Mouse (Mus musculus) intestine, embryonic 15.5 days (tissue): ENCODE results near the gene Hpn. TPM values are rescaled to one million over a fixed set of nuclear protein-coding genes. Genes with fewer than 3 reads are reported as not detected.

Source experiments
- ATAC-seq: fragments of 200-750 bp; cut with Nextera tagmentation; 2 replicates; pipeline ENCODE4 v1.8.0; 2017; ENCODE audit warnings: moderate TSS enrichment, moderate library complexity
- H3K27ac ChIP-seq: fragments of 300-500 bp; sonication (generic); 2 replicates; pipeline ENCODE4 v1.5.1; 2015; ENCODE audit warnings: mild to moderate bottlenecking, inconsistent platforms
- H3K27me3 ChIP-seq: fragments of 300-500 bp; sonication (generic); replicated peaks from 2 replicates; pipeline ENCODE4 v1.6.1; 2015; ENCODE audit warnings: inconsistent platforms
- H3K36me3 ChIP-seq: fragments of 300-500 bp; sonication (generic); 2 replicates; pipeline ENCODE4 v1.6.1; 2015; ENCODE audit warnings: inconsistent platforms
- H3K4me1 ChIP-seq: fragments of 300-500 bp; sonication (generic); replicated peaks from 2 replicates; pipeline ENCODE4 v1.6.1; 2015; ENCODE audit warnings: inconsistent platforms
- H3K4me2 ChIP-seq: fragments of 300-500 bp; sonication (generic); replicated peaks from 2 replicates; pipeline ENCODE4 v1.6.1; 2015; ENCODE audit warnings: mild to moderate bottlenecking, inconsistent platforms
- H3K4me3 ChIP-seq: fragments of 300-500 bp; sonication (generic); replicated peaks from 2 replicates; pipeline ENCODE4 v1.5.1; 2015; ENCODE audit warnings: inconsistent platforms
- H3K9ac ChIP-seq: fragments of 300-500 bp; sonication (generic); 2 replicates; pipeline ENCODE4 v1.6.1; 2015; ENCODE audit warnings: inconsistent platforms
- H3K9me3 ChIP-seq: fragments of 300-500 bp; sonication (generic); 2 replicates; pipeline ENCODE4 v1.6.1; 2016; ENCODE audit warnings: inconsistent platforms
- WGBS: fragments of 180-500 bp; shearing (Covaris S2); methylation state at CpG from one replicate; pipeline ENCODE4 v1.1.7; 2015; 5-methylcytosine and 5-hydroxymethylcytosine counted together
- polyA plus RNA-seq: library from polyadenylated mRNA; unstranded; fragments of >200 nt; fragmentation: Nextera tagmentation; extraction: Ambion mirVana; gene quantifications from 2 replicates; pipeline ENCODE4 v1.2.1, GENCODE M21; 2015

Hpn gene
- polyA plus RNA-seq, 1 experiment from 2014 or later: 37.9 TPM

GRCm38 (mm10) chr7:31055883-31056282 is 59.2 kb downstream of the Hpn start:
- Histone ChIP-seq H3K36me3 (no peaks in the 10 kb centered on the region), H3K4me1 (peaks cover 48% of the 10 kb centered on the region), H3K9ac (no peak overlapping the region), H3K4me2 (no peak overlapping the region), H3K9me3 (no peaks in the 10 kb centered on the region), H3K4me3 (no peak overlapping the region), H3K27ac (no peak overlapping the region), H3K27me3 (peaks cover 27% of the 10 kb centered on the region)
- WGBS: 21% methylated on average over 3 of the region's 4 CpGs
- ATAC-seq: no peak

- Histone ChIP-seq H3K4me3 (peak overlapping the region; percentile 34), H3K4me1 (peaks cover 53% of the 10 kb centered on the region), H3K9me3 (no peaks in the 10 kb centered on the region), H3K9ac (peak overlapping the region; percentile 30), H3K36me3 (no peaks in the 10 kb centered on the region), H3K27me3 (peaks cover 31% of the 10 kb centered on the region), H3K4me2 (peak overlapping the region; percentile 54), H3K27ac (peak overlapping the region; percentile 71)
- WGBS: 15% methylated on average over 10 of the region's 10 CpGs
- ATAC-seq: peak; percentile 79
These were observed 59.7 kb downstream of the Hpn start for GRCm38 (mm10) chr7:31055354-31055824.

- Histone ChIP-seq H3K4me2 (peak overlapping the region; percentile 54), H3K4me1 (peaks cover 59% of the 10 kb centered on the region), H3K27me3 (peaks cover 37% of the 10 kb centered on the region), H3K36me3 (no peaks in the 10 kb centered on the region), H3K9ac (peak overlapping the region; percentile 30; the same call in 1 of the 2 replicates), H3K27ac (peak overlapping the region; percentile 71), H3K4me3 (peak overlapping the region; percentile 34), H3K9me3 (no peaks in the 10 kb centered on the region)
- WGBS: 51% methylated on average over 11 of the region's 11 CpGs
- no peak for ATAC-seq
These were observed 60.3 kb downstream of the Hpn start for GRCm38 (mm10) chr7:31054661-31055320.

- peak overlapping the region; percentile 49; the same call in 1 of the 2 replicates for H3K4me2 ChIP-seq
- H3K4me3 ChIP-seq: no peak overlapping the region
- peaks cover 59% of the 10 kb centered on the region for H3K4me1 ChIP-seq
- H3K27ac ChIP-seq: no peak overlapping the region
- peaks cover 44% of the 10 kb centered on the region for H3K27me3 ChIP-seq
- H3K36me3 ChIP-seq: no peaks in the 10 kb centered on the region
- WGBS: 34% methylated on average over 10 of the region's 10 CpGs
- no peak for ATAC-seq
- H3K9me3 ChIP-seq: no peaks in the 10 kb centered on the region
- H3K9ac ChIP-seq: no peak overlapping the region
These were observed 61.1 kb downstream of the Hpn start for GRCm38 (mm10) chr7:31053882-31054447.

GRCm38 (mm10) chr7:31052636-31053434 is 62.3 kb downstream of the Hpn start:
- WGBS: 5% methylated on average over 34 of the region's 34 CpGs
- Histone ChIP-seq H3K36me3 (no peaks in the 10 kb centered on the region), H3K4me1 (peaks cover 57% of the 10 kb centered on the region), H3K4me3 (peak overlapping the region; percentile 14), H3K27me3 (peaks cover 44% of the 10 kb centered on the region), H3K9me3 (no peaks in the 10 kb centered on the region), H3K4me2 (peak overlapping the region; percentile 49), H3K27ac (no peak overlapping the region), H3K9ac (no peak overlapping the region)
- ATAC-seq: peak; percentile 28

- Histone ChIP-seq H3K36me3 (no peaks in the 10 kb centered on the region), H3K4me1 (peaks cover 57% of the 10 kb centered on the region), H3K4me2 (peak overlapping the region; percentile 49), H3K27me3 (peaks cover 44% of the 10 kb centered on the region), H3K9ac (no peak overlapping the region), H3K9me3 (no peaks in the 10 kb centered on the region), H3K4me3 (peak overlapping the region; percentile 14), H3K27ac (no peak overlapping the region)
- 8% methylated on average over 22 of the region's 22 CpGs for WGBS
- no peak for ATAC-seq
These were observed 62.8 kb downstream of the Hpn start for GRCm38 (mm10) chr7:31052251-31052635.

- peak within 1 kb of the TSS; percentile 49 for H3K4me2 ChIP-seq
- WGBS: 1% methylated on average over 27 of the region's 28 CpGs
- H3K4me3 ChIP-seq: peak within 1 kb of the TSS; percentile 19
- H3K27me3 ChIP-seq: peaks cover 44% of the 10 kb centered on the region
- no peak within 1 kb of the TSS for H3K27ac ChIP-seq
- no peak for ATAC-seq
- H3K4me1 ChIP-seq: peaks cover 57% of the 10 kb centered on the region
- H3K9me3 ChIP-seq: no peaks in the 10 kb centered on the region
- no peaks in the 10 kb centered on the region for H3K36me3 ChIP-seq
- no peak within 1 kb of the TSS for H3K9ac ChIP-seq
These were observed 63.6 kb downstream of the Hpn start, which contains the start of gene Fxyd7 for GRCm38 (mm10) chr7:31051321-31052021. Fxyd7 (minus strand) TSS chr7:31051467.

GRCm38 (mm10) chr7:31050921-31051320 is 64.2 kb downstream of the Hpn start:
- peak overlapping the region; percentile 49 for H3K4me2 ChIP-seq
- peaks cover 44% of the 10 kb centered on the region for H3K27me3 ChIP-seq
- H3K4me1 ChIP-seq: peaks cover 57% of the 10 kb centered on the region
- H3K27ac ChIP-seq: no peak overlapping the region
- H3K9ac ChIP-seq: no peak overlapping the region
- H3K4me3 ChIP-seq: peak overlapping the region; percentile 19
- no peak for ATAC-seq
- no peaks in the 10 kb centered on the region for H3K9me3 ChIP-seq
- 5% methylated on average over 9 of the region's 9 CpGs for WGBS
- no peaks in the 10 kb centered on the region for H3K36me3 ChIP-seq

- Histone ChIP-seq H3K27ac (no peak overlapping the region), H3K36me3 (no peaks in the 10 kb centered on the region), H3K4me1 (peaks cover 56% of the 10 kb centered on the region), H3K4me3 (peak overlapping the region; percentile 19), H3K27me3 (peaks cover 44% of the 10 kb centered on the region), H3K9ac (no peak overlapping the region), H3K9me3 (no peaks in the 10 kb centered on the region), H3K4me2 (peak overlapping the region; percentile 49)
- no peak for ATAC-seq
- 4% methylated on average over 6 of the region's 6 CpGs for WGBS
These were observed 64.6 kb downstream of the Hpn start for GRCm38 (mm10) chr7:31050487-31050886.

- ATAC-seq: 0 out of 2 replicates have a peak, but pooled peaks have one; percentile 16
- peaks cover 44% of the 10 kb centered on the region for H3K27me3 ChIP-seq
These were observed 65.2 kb downstream of the Hpn start for GRCm38 (mm10) chr7:31049846-31050281.

GRCm38 (mm10) chr7:31049135-31049845 is 65.8 kb downstream of the Hpn start:
- no peak overlapping the region for H3K27ac ChIP-seq
- no peak overlapping the region for H3K4me3 ChIP-seq
- WGBS: 18% methylated on average over 5 of the region's 5 CpGs
- no peaks in the 10 kb centered on the region for H3K36me3 ChIP-seq
- H3K4me2 ChIP-seq: peak overlapping the region; percentile 49
- peaks cover 44% of the 10 kb centered on the region for H3K27me3 ChIP-seq
- no peak for ATAC-seq
- H3K4me1 ChIP-seq: peaks cover 47% of the 10 kb centered on the region
- H3K9ac ChIP-seq: no peak overlapping the region
- no peaks in the 10 kb centered on the region for H3K9me3 ChIP-seq

More at GRCm38 (mm10) chr7:31049846-31050281, 65.2 kb downstream of the Hpn start:
- H3K36me3 ChIP-seq: no peaks in the 10 kb centered on the region
- H3K4me3 ChIP-seq: 0 out of 2 replicates have a peak overlapping the region, but pooled peaks have one; percentile 16
- H3K4me1 ChIP-seq: peaks cover 52% of the 10 kb centered on the region
- H3K9ac ChIP-seq: no peak overlapping the region
- no peak overlapping the region for H3K27ac ChIP-seq
- no peaks in the 10 kb centered on the region for H3K9me3 ChIP-seq
- H3K4me2 ChIP-seq: peak overlapping the region; percentile 49
- 3% methylated on average over 13 of the region's 15 CpGs for WGBS
